Mouse (Mus musculus) MEL (cell line): Measurements from ENCODE around the gene Nfatc4. TPM values are rescaled to one million over a fixed set of nuclear protein-coding genes. Genes with fewer than 3 reads are reported as not detected.

Source experiments
- DNase-seq: peaks from one replicate; pipeline ENCODE4 v3.0.0; 2011; ENCODE audit warnings: low read depth, low spot score
- H3K27ac ChIP-seq: 2 replicates; pipeline ENCODE4 v1.5.1; 2012; ENCODE audit warnings: low read depth, mild to moderate bottlenecking, control low read depth, low read length, moderate library complexity; ENCODE audit not compliant: control insufficient read depth
- H3K27me3 ChIP-seq, 2 experiments: fragments of 150-350 bp in 1 of 2; sonication (generic) in 1 of 2; 2 replicates each; pipeline ENCODE4 v1.6.1; 2012; ENCODE audit warnings: low read length in 2 of 2, mild to moderate bottlenecking in 2 of 2, improper control_type of control experiment in 1 of 2, moderate library complexity in 1 of 2; ENCODE audit not compliant: insufficient read depth in 2 of 2, control insufficient read depth in 1 of 2
- H3K36me3 ChIP-seq, 2 experiments: 2 replicates each; pipeline ENCODE4 v1.6.1; 2012 to 2014; ENCODE audit warnings: low read length in 2 of 2, improper control_type of control experiment in 1 of 2, inconsistent platforms in 1 of 2, mild to moderate bottlenecking in 1 of 2; ENCODE audit not compliant: insufficient read depth in 2 of 2, control insufficient read depth in 1 of 2
- H3K4me1 ChIP-seq, 2 experiments: fragments of 150-350 bp in 1 of 2; sonication (generic) in 1 of 2; 2 replicates each; pipeline ENCODE4 v1.6.1; 2012; ENCODE audit warnings: low read length in 2 of 2, improper control_type of control experiment in 1 of 2, mild to moderate bottlenecking in 1 of 2; ENCODE audit not compliant: insufficient read depth in 2 of 2, control insufficient read depth in 1 of 2
- H3K4me3 ChIP-seq, 2 experiments: fragments of 150-350 bp in 1 of 2; sonication (generic) in 1 of 2; 2 replicates each; pipeline ENCODE4 v1.5.1; 2012; ENCODE audit warnings: low read depth in 2 of 2, low read length in 2 of 2, mild to moderate bottlenecking in 2 of 2, moderate library complexity in 2 of 2, control low read depth in 1 of 2, improper control_type of control experiment in 1 of 2; ENCODE audit not compliant: control insufficient read depth in 1 of 2, insufficient read depth in 1 of 2
- H3K79me2 ChIP-seq: 2 replicates; pipeline ENCODE4 v1.6.1; 2012; ENCODE audit warnings: mild to moderate bottlenecking, low read length, moderate library complexity; ENCODE audit not compliant: control insufficient read depth, poor library complexity, insufficient read depth
- H3K9ac ChIP-seq: 2 replicates; pipeline ENCODE4 v1.6.1; 2012; ENCODE audit warnings: low read depth, mild to moderate bottlenecking, control low read depth, low read length, moderate library complexity; ENCODE audit not compliant: control insufficient read depth, poor library complexity, severe bottlenecking
- H3K9me3 ChIP-seq: fragments of 150-350 bp; sonication (generic); replicated peaks from 2 replicates; pipeline ENCODE4 v1.6.1; 2012; ENCODE audit warnings: mild to moderate bottlenecking, low read length, improper control_type of control experiment, moderate library complexity; ENCODE audit not compliant: insufficient read depth
- BHLHE40 ChIP-seq: IDR thresholded peaks from 2 replicates; pipeline ENCODE4 v1.6.1; 2012; ENCODE audit warnings: low read depth, mild to moderate bottlenecking, inconsistent platforms, low read length, improper control_type of control experiment, borderline replicate concordance
- CHD1 ChIP-seq: IDR thresholded peaks from 2 replicates; pipeline ENCODE4 v1.6.1; 2012; ENCODE audit warnings: low read depth, mild to moderate bottlenecking, inconsistent platforms, low read length, improper control_type of control experiment
- CTCF ChIP-seq, 3 experiments: IDR thresholded peaks in 2 of 3; conservative IDR thresholded peaks in 1 of 3; 2 replicates each; pipeline ENCODE4 v1.5.1; 2011 to 2012; ENCODE audit warnings: low read length in 3 of 3, low read depth in 2 of 3, mild to moderate bottlenecking in 2 of 3, improper control_type of control experiment in 1 of 3, inconsistent platforms in 1 of 3, mixed read lengths in 1 of 3, moderate library complexity in 1 of 3; ENCODE audit not compliant: control insufficient read depth in 1 of 3, insufficient read depth in 1 of 3, poor library complexity in 1 of 3, severe bottlenecking in 1 of 3
- E2F4 ChIP-seq: IDR thresholded peaks from 2 replicates; pipeline ENCODE4 v1.6.1; 2011; ENCODE audit warnings: low read depth, low read length, improper control_type of control experiment, borderline replicate concordance
- ETS1 ChIP-seq: IDR thresholded peaks from 2 replicates; pipeline ENCODE4 v1.6.1; 2012; ENCODE audit warnings: low read depth, mild to moderate bottlenecking, inconsistent platforms, low read length, improper control_type of control experiment, moderate library complexity
- GABPA ChIP-seq: IDR thresholded peaks from 2 replicates; pipeline ENCODE4 v1.6.1; 2012; ENCODE audit warnings: low read depth, mild to moderate bottlenecking, inconsistent platforms, low read length, improper control_type of control experiment, moderate library complexity
- KAT2A ChIP-seq: conservative IDR thresholded peaks from 2 replicates; pipeline ENCODE4 v1.6.1; 2012; ENCODE audit warnings: low read depth, low read length, improper control_type of control experiment, inconsistent platforms
- MAZ ChIP-seq: IDR thresholded peaks from 2 replicates; pipeline ENCODE4 v1.6.1; 2012; ENCODE audit warnings: low read depth, mild to moderate bottlenecking, inconsistent platforms, low read length, improper control_type of control experiment
- MEF2A ChIP-seq: IDR thresholded peaks from 2 replicates; pipeline ENCODE4 v1.6.1; 2014; ENCODE audit warnings: low read depth, mild to moderate bottlenecking, inconsistent platforms, low read length, improper control_type of control experiment; ENCODE audit not compliant: poor library complexity, insufficient replicate concordance, severe bottlenecking; ENCODE audit errors: extremely low read depth
- MYB ChIP-seq: IDR thresholded peaks from 2 replicates; pipeline ENCODE4 v1.6.1; 2011; ENCODE audit warnings: mild to moderate bottlenecking, low read depth, low read length, improper control_type of control experiment
- MYC ChIP-seq: IDR thresholded peaks from 2 replicates; pipeline ENCODE4 v1.6.1; 2011; ENCODE audit warnings: low read depth, mild to moderate bottlenecking, low read length, improper control_type of control experiment, moderate library complexity
- NELFE ChIP-seq: IDR thresholded peaks from 2 replicates; pipeline ENCODE4 v1.6.1; 2011; ENCODE audit warnings: low read depth, low read length, improper control_type of control experiment
- POLR2A ChIP-seq, 2 experiments: IDR thresholded peaks; 2 replicates each; pipeline ENCODE4 v1.6.1; 2011 to 2012; ENCODE audit warnings: low read length in 2 of 2, mild to moderate bottlenecking in 2 of 2, control low read depth in 1 of 2, improper control_type of control experiment in 1 of 2, low read depth in 1 of 2, moderate library complexity in 1 of 2; ENCODE audit not compliant: control insufficient read depth in 1 of 2, insufficient read depth in 1 of 2, poor library complexity in 1 of 2
- POLR2AphosphoS5 ChIP-seq: IDR thresholded peaks from 2 replicates; pipeline ENCODE4 v1.6.1; 2012; ENCODE audit warnings: low read depth, borderline replicate concordance, mild to moderate bottlenecking, inconsistent platforms, low read length, moderate library complexity, mixed read lengths
- RAD21 ChIP-seq: IDR thresholded peaks from 2 replicates; pipeline ENCODE4 v1.6.1; 2011; ENCODE audit warnings: mild to moderate bottlenecking, low read depth, low read length, improper control_type of control experiment
- RCOR1 ChIP-seq: IDR thresholded peaks from 2 replicates; pipeline ENCODE4 v1.6.1; 2012; ENCODE audit warnings: low read depth, mild to moderate bottlenecking, inconsistent platforms, low read length, improper control_type of control experiment
- UBTF ChIP-seq: IDR thresholded peaks from 2 replicates; pipeline ENCODE4 v1.6.1; 2012; ENCODE audit warnings: low read depth, mild to moderate bottlenecking, inconsistent platforms, low read length, improper control_type of control experiment, moderate library complexity, borderline replicate concordance; ENCODE audit not compliant: insufficient read depth
- USF1 ChIP-seq: IDR thresholded peaks from 2 replicates; pipeline ENCODE4 v1.6.1; 2014; ENCODE audit warnings: low read depth, mild to moderate bottlenecking, inconsistent platforms, low read length, improper control_type of control experiment, moderate library complexity
- USF2 ChIP-seq, 2 experiments: IDR thresholded peaks; 2 replicates each; pipeline ENCODE4 v1.6.1; 2011 to 2012; ENCODE audit warnings: improper control_type of control experiment in 2 of 2, low read length in 2 of 2, borderline replicate concordance in 1 of 2, inconsistent platforms in 1 of 2, low read depth in 1 of 2, mild to moderate bottlenecking in 1 of 2; ENCODE audit not compliant: insufficient read depth in 1 of 2
- ZC3H11A ChIP-seq: IDR thresholded peaks from 2 replicates; pipeline ENCODE4 v1.6.1; 2012; ENCODE audit warnings: low read depth, mild to moderate bottlenecking, inconsistent platforms, low read length, improper control_type of control experiment
- ZKSCAN1 ChIP-seq: IDR thresholded peaks from 2 replicates; pipeline ENCODE4 v1.6.1; 2012; ENCODE audit warnings: low read depth, mild to moderate bottlenecking, inconsistent platforms, low read length, improper control_type of control experiment, moderate library complexity
- ZMIZ1 ChIP-seq: IDR thresholded peaks from 2 replicates; pipeline ENCODE4 v1.6.1; 2012; ENCODE audit warnings: low read depth, mild to moderate bottlenecking, inconsistent platforms, low read length, improper control_type of control experiment, moderate library complexity
- polyA plus RNA-seq, 2 experiments: library from polyadenylated mRNA; stranded (reverse) in 1 of 2; unstranded in 1 of 2; fragments of >175 nt in 1 of 2; fragments of >200 nt in 1 of 2; gene quantifications; 2 replicates each; pipeline versions ENCODE4 v1.2.1 to v1.2.4; 2012; ENCODE audit warnings: low replicate concordance in 2 of 2, low read depth in 1 of 2; ENCODE audit not compliant: insufficient read length in 2 of 2, insufficient read depth in 1 of 2, missing spikeins in 1 of 2
- total RNA-seq: library from RNA; depleted of rRNA; stranded (reverse); fragments of 300-350 nt; gene quantifications from 2 replicates; pipeline ENCODE4 v1.2.3, GENCODE M21; 2012

Gene Nfatc4
- total and polyA plus RNA-seq, 3 experiments = 0.27 to 0.71 TPM; not detected in 1

- Histone ChIP-seq H3K36me3 (peaks cover 0 to 4% of the 10 kb centered on the region in 2 experiments; a peak in 2 of 4 replicates), H3K27ac (no peak overlapping the region), H3K79me2 (no peaks in the 10 kb centered on the region; the same call in 1 of the 2 replicates), H3K9me3 (no peaks in the 10 kb centered on the region), H3K4me3 (no peak overlapping the region), H3K4me1 (peaks cover 0 to 4% of the 10 kb centered on the region in 2 experiments; a peak in 1 of 4 replicates), H3K9ac (no peak overlapping the region), H3K27me3 (no peaks in the 10 kb centered on the region; a peak in 3 of 4 replicates)
- peak; percentile 36 for DNase-seq
- no peak for TF ChIP-seq POLR2AphosphoS5
- TF ChIP-seq USF1 = peak; percentile 52; the same call in 1 of the 2 replicates
Observed at GRCm38 (mm10) chr14:55819845-55820405, 3.0 kb upstream of the Nfatc4 start.

GRCm38 (mm10) chr14:55820576-55820975 lies 2.4 kb upstream of the Nfatc4 start:
- Histone ChIP-seq H3K4me3 (no peak overlapping the region), H3K36me3 (peaks cover 0 to 4% of the 10 kb centered on the region in 2 experiments; a peak in 2 of 4 replicates), H3K9ac (no peak overlapping the region), H3K4me1 (peaks cover 0 to 4% of the 10 kb centered on the region in 2 experiments; a peak in 1 of 4 replicates), H3K27me3 (no peaks in the 10 kb centered on the region; a peak in 3 of 4 replicates), H3K79me2 (no peaks in the 10 kb centered on the region; the same call in 1 of the 2 replicates), H3K9me3 (no peaks in the 10 kb centered on the region), H3K27ac (no peak overlapping the region)
- TF ChIP-seq ETS1 = no peak
- no peak for TF ChIP-seq E2F4
- TF ChIP-seq ZC3H11A = no peak
- TF ChIP-seq POLR2A (IDR thresholded peaks at IDR 0.05; ENCODE audit: control insufficient read depth in 1 of 2, insufficient read depth in 1 of 2, low read depth in 1 of 2, low read length in 2 of 2, poor library complexity in 1 of 2) = no peak
- no peak for TF ChIP-seq NELFE
- DNase-seq = no peak

- Histone ChIP-seq H3K27me3 (no peaks in the 10 kb centered on the region; a peak in 2 of 4 replicates), H3K9me3 (no peaks in the 10 kb centered on the region), H3K4me3 (peak overlapping the region; percentile 59 to 67)
- TF ChIP-seq NELFE (no peak), CTCF (IDR thresholded peaks at IDR 0.05 in 2 of 3, conservative IDR thresholded peaks at IDR 0.05 in 1 of 3; ENCODE audit: control insufficient read depth in 1 of 3, insufficient read depth in 1 of 3, low read depth in 2 of 3, low read length in 3 of 3, poor library complexity in 1 of 3, severe bottlenecking in 1 of 3) (peak; percentile 89 to 100 (median 91)), MAZ (0 out of 2 replicates have a peak, but pooled peaks have one; percentile 62), ZKSCAN1 (no peak), USF2 (IDR thresholded peaks at IDR 0.05; ENCODE audit: borderline replicate concordance in 1 of 2, insufficient read depth in 1 of 2, low read depth in 1 of 2, low read length in 2 of 2) (no peak), CHD1 (no peak), RCOR1 (no peak), ZC3H11A (peak; percentile 76), UBTF (no peak), RAD21 (peak; percentile 70), MYB (no peak), POLR2AphosphoS5 (no peak), ZMIZ1 (no peak), E2F4 (no peak), GABPA (no peak), KAT2A (no peak), MYC (no peak), BHLHE40 (no peak), MEF2A (no peak)
Observed at GRCm38 (mm10) chr14:55822435-55822990, 431 bp upstream of the Nfatc4 start.

More at GRCm38 (mm10) chr14:55822435-55822990, 431 bp upstream of the Nfatc4 start:
- Histone ChIP-seq H3K4me1 (peaks cover 0 to 4% of the 10 kb centered on the region in 2 experiments; a peak in 1 of 4 replicates), H3K79me2 (no peaks in the 10 kb centered on the region; the same call in 1 of the 2 replicates), H3K9ac (peak overlapping the region; percentile 78), H3K27ac (peak overlapping the region; percentile 20; the same call in 1 of the 2 replicates), H3K36me3 (peaks cover 0 to 4% of the 10 kb centered on the region in 2 experiments; a peak in 2 of 4 replicates)
- DNase-seq = peak; percentile 93
